Mouse (Mus musculus) CH12.LX (cell line): ENCODE data around the gene Mrpl52.

Source experiments
- EP300 ChIP-seq: IDR thresholded peaks from 2 replicates; pipeline ENCODE4 v1.6.1; 2011; ENCODE audit warnings: low read length, improper control_type of control experiment
- MYC ChIP-seq: IDR thresholded peaks from 2 replicates; pipeline ENCODE4 v1.6.1; 2011; ENCODE audit warnings: low read depth, mild to moderate bottlenecking, improper control_type of control experiment, low read length

- TF ChIP-seq MYC (no peak), EP300 (no peak)
These were observed 46.1 kb upstream of the Mrpl52 start for GRCm38 (mm10) chr14:54380616-54381015.
